Comparison of ENCODE assay signal across 7 mouse cellular contexts in genomic region chr2:128127691-128128292, GRCm38 (mm10). TPM values are rescaled to one million over a fixed set of nuclear protein-coding genes. Genes with fewer than 3 reads are reported as not detected.
DNase-seq lines count a peak whose midpoint lies in the region; ATAC-seq and TF ChIP-seq lines count a peak whose summit lies in the region.

No protein-coding gene starts in this region.

- peak overlapping the region; percentile 83 for H3K4me3 ChIP-seq in gastrocnemius, adult 2 months
- H3K4me3 ChIP-seq in hindbrain, embryonic 15.5 days, result peak overlapping the region; percentile 83

- H3K27ac ChIP-seq in gastrocnemius, adult 2 months, result peak overlapping the region; percentile 92
- H3K27ac ChIP-seq in hindbrain, embryonic 15.5 days (replicated peaks), result peak overlapping the region; percentile 81

- peaks cover 19% of the 10 kb centered on the region for H3K27me3 ChIP-seq in hindbrain, embryonic 15.5 days

- 0% methylated on average over 43 of the region's 48 CpGs for WGBS in hindbrain, embryonic 15.5 days

- intact Hi-C loops in gastrocnemius, adult 2 months (cut with DNase I), result loop anchor here (5.0 kb wide), 2 partner anchors 185 to 335 kb away; partner anchors contain the start of gene Mtln

- H3K9ac ChIP-seq in hindbrain, embryonic 15.5 days, result peak overlapping the region; percentile 68

- peaks cover 4% of the 10 kb centered on the region; the same call in 1 of the 2 replicates for H3K36me3 ChIP-seq in hindbrain, embryonic 15.5 days

- H3K9me3 ChIP-seq in hindbrain, embryonic 15.5 days, result no peaks in the 10 kb centered on the region

- TF ChIP-seq CTCF in gastrocnemius, adult 2 months (IDR thresholded peaks at IDR 0.05), result no peak

- ATAC-seq in hindbrain, embryonic 15.5 days (ENCODE audit: low FRiP score, low read depth), result peak; percentile 47
- ATAC-seq in megakaryocyte, adult 5-6 weeks (ENCODE audit: poor library complexity, severe bottlenecking), result peak; percentile 24

- peak overlapping the region; percentile 99 for H3K4me2 ChIP-seq in hindbrain, embryonic 15.5 days

- DNase-seq in adrenal gland, adult 18-20 months (ENCODE audit: low spot score in 2 of 2), result peak; percentile 66 to 70
- DNase-seq in cerebellum, postnatal 36 days, result peak; percentile 53
- peak; percentile 88 for DNase-seq in gastrocnemius, adult 2 months
- DNase-seq in left cerebral cortex, adult 8-10 months (ENCODE audit: low spot score in 2 of 2), result peak; percentile 34 to 45
- peak; percentile 69 to 74 for DNase-seq in right cerebral cortex, postnatal 10 days (ENCODE audit: low spot score in 2 of 2)

- H3K4me1 ChIP-seq in hindbrain, embryonic 15.5 days (replicated peaks), result peaks cover 46% of the 10 kb centered on the region

RNA-seq across cellular contexts. Expression of gene Bcl2l11, which starts 2.0 kb away (rescaled TPM):
- 10 to 100 TPM; 10.7 to 23.0 TPM for total RNA-seq in adrenal gland, adult 18-20 months (2021)
- total RNA-seq in gastrocnemius, adult 2 months (2021), result 1 to 10 TPM; 5.1 to 9.0 TPM
- 12.7 and 13.4 TPM in 2 replicates for polyA plus RNA-seq in hindbrain, embryonic 15.5 days (2015; fragmentation: Nextera tagmentation; extraction: Ambion mirVana)
- total RNA-seq in left cerebral cortex, adult 8-10 months (2022), result 1 to 10 TPM; 5.2 to 5.9 (median 5.4) TPM
- total RNA-seq in megakaryocyte, adult 5-6 weeks (2015), result 16.8 and 21.2 TPM in 2 replicates
- 15.1 and 20.4 TPM in 2 replicates for total RNA-seq in megakaryocyte, adult 5-6 weeks (2017)

Comparison
In these comparisons a context has a peak if more than half of its experiments do, and no peak if none do; other contexts are left out.
1. Peak in every context shown above with its lines: DNase-seq, ATAC-seq, H3K4me3 ChIP-seq and H3K27ac ChIP-seq.